Mouse (Mus musculus) CH12.LX (cell line): ENCODE measurements at regions not wholly inside any gene's neighbourhood (a gene's known extent, or its start where the extent isn't known, plus 50 kb on each side); places are given as distances from the start of the nearest gene placed in this dataset.

Source experiments
- BHLHE40 ChIP-seq: IDR thresholded peaks from 2 replicates; pipeline ENCODE4 v1.6.1; 2011; ENCODE audit warnings: mild to moderate bottlenecking, low read depth, low read length, improper control_type of control experiment
- CTCF ChIP-seq, 2 experiments: IDR thresholded peaks in 1 of 2; conservative IDR thresholded peaks in 1 of 2; 2 replicates each; pipeline ENCODE4 v1.5.1; 2011 to 2012; ENCODE audit warnings: low read depth in 2 of 2, low read length in 2 of 2, improper control_type of control experiment in 1 of 2, inconsistent platforms in 1 of 2, mild to moderate bottlenecking in 1 of 2, moderate library complexity in 1 of 2
- E2F4 ChIP-seq: IDR thresholded peaks from 2 replicates; pipeline ENCODE4 v1.6.1; 2011; ENCODE audit warnings: low read depth, low read length, improper control_type of control experiment; ENCODE audit not compliant: insufficient replicate concordance
- NRF1 ChIP-seq: IDR thresholded peaks from 2 replicates; pipeline ENCODE4 v1.6.1; 2014; ENCODE audit warnings: low read depth, mild to moderate bottlenecking, inconsistent platforms, low read length, improper control_type of control experiment, moderate library complexity
- POLR2A ChIP-seq: IDR thresholded peaks from 2 replicates; pipeline ENCODE4 v1.6.1; 2011; ENCODE audit warnings: low read depth, mild to moderate bottlenecking, improper control_type of control experiment, low read length
- POLR2AphosphoS2 ChIP-seq: IDR thresholded peaks from 2 replicates; pipeline ENCODE4 v1.6.1; 2011; ENCODE audit warnings: low read depth, low read length, improper control_type of control experiment
- TCF12 ChIP-seq: IDR thresholded peaks from 2 replicates; pipeline ENCODE4 v1.6.1; 2014; ENCODE audit warnings: low read depth, mild to moderate bottlenecking, inconsistent platforms, low read length, improper control_type of control experiment
- USF1 ChIP-seq: IDR thresholded peaks from 2 replicates; pipeline ENCODE4 v1.6.1; 2014; ENCODE audit warnings: low read depth, mild to moderate bottlenecking, inconsistent platforms, low read length, improper control_type of control experiment

DNA sequence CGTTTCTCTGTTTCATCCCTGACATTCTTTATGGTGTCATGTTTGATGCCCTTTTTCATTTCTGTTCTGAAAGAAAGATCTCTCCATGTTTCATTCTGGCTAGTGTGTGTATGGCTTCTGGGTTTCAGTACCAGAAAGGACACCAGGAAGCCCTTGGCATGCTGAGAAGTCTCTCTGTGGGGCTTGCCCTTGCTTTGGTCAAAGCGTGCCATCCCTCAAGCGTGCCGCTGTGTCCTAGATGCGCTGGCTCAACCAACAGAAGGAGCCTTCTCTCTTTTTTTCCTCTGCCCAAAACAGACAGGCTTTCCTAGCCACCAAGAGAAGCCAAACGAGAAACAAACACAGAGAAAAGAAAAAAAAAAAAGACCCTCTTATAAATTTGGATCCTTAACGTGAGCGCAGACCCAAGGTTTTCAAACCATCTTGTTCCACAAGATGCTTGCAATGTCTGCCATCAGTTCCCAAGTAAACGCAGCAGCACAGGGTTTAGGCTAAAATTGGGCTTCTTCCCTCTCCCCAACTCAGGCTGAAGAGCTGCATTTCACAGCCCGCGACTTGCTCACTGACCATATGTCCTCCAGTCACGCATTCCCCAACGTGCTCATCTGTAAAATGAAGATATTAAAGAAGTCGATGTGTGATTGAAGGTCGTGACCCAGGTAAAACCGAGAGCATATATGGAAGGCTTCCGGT, 97.3 kb upstream of the Foxn2 start:
- TF ChIP-seq POLR2AphosphoS2 (no peak), USF1 (no peak), BHLHE40 (no peak), TCF12 (no peak), POLR2A (no peak), CTCF (conservative IDR thresholded peaks at IDR 0.05 in 1 of 2, IDR thresholded peaks at IDR 0.05 in 1 of 2; ENCODE audit: low read depth in 2 of 2, low read length in 2 of 2) (no peak), E2F4 (no peak), NRF1 (no peak)
